Comparison of ENCODE assay signal across 8 mouse cellular contexts in genomic region chr11:69914917-69915430, GRCm38 (mm10). TPM values are rescaled to one million over a fixed set of nuclear protein-coding genes. Genes with fewer than 3 reads are reported as not detected.
DNase-seq lines count a peak whose midpoint lies in the region; ATAC-seq and TF ChIP-seq lines count a peak whose summit lies in the region.
"Had no signal": no experiment of that assay in that cellular context is flagged by ENCODE, and none has a peak within 500 bp of the region (broad histone marks: within the 10 kb centered on the region; RNA-seq: fewer than 3 reads in every experiment).

No protein-coding gene starts in this region.

- TF ChIP-seq CTCF in lung, postnatal 0 days (IDR thresholded peaks at IDR 0.05), result no peak

- no peak for TF ChIP-seq EP300 in lung, postnatal 0 days (IDR thresholded peaks at IDR 0.05)

- H3K27ac ChIP-seq in lung, postnatal 0 days (ENCODE audit: low read length), result peak overlapping the region; percentile 86; the same call in 1 of the 2 replicates
- no peak overlapping the region for H3K27ac ChIP-seq in forebrain, embryonic 11.5 days (ENCODE audit: low read depth, low read length)
- H3K27ac ChIP-seq in limb, embryonic 14.5 days (replicated peaks; ENCODE audit: low read depth, low read length), result no peak overlapping the region
- H3K27ac ChIP-seq in stomach, embryonic 14.5 days (ENCODE audit: low read length), result no peak overlapping the region

- H3K4me2 ChIP-seq in lung, postnatal 0 days (replicated peaks; ENCODE audit: low read depth, low read length), result peak overlapping the region; percentile 98
- H3K4me2 ChIP-seq in forebrain, embryonic 11.5 days (ENCODE audit: low read depth, low read length, severe bottlenecking), result peak overlapping the region; percentile 99
- peak overlapping the region; percentile 90 for H3K4me2 ChIP-seq in limb, embryonic 14.5 days (replicated peaks; ENCODE audit: low read depth, low read length, severe bottlenecking)
- peak overlapping the region; percentile 97 for H3K4me2 ChIP-seq in stomach, embryonic 14.5 days (replicated peaks; ENCODE audit: low read depth, low read length)

- no peak for ATAC-seq in lung, postnatal 0 days
- ATAC-seq in forebrain, embryonic 11.5 days (replicated peaks; ENCODE audit: low FRiP score), result no peak
- ATAC-seq in limb, embryonic 14.5 days (ENCODE audit: low FRiP score, low read depth), result no peak
- ATAC-seq in stomach, embryonic 14.5 days (ENCODE audit: insufficient number of reproducible peaks, insufficient read depth, low FRiP score, low read depth), result no peak
- ATAC-seq in monocyte, adult 5-6 weeks (replicated peaks; ENCODE audit: insufficient number of reproducible peaks, low FRiP score, low TSS enrichment, poor library complexity, severe bottlenecking), result no peak

- peaks cover 49% of the 10 kb centered on the region for H3K36me3 ChIP-seq in lung, postnatal 0 days (ENCODE audit: insufficient read depth, low read length)
- peaks cover 25% of the 10 kb centered on the region for H3K36me3 ChIP-seq in forebrain, embryonic 11.5 days (ENCODE audit: control insufficient read depth, insufficient read depth, low read length)
- H3K36me3 ChIP-seq in limb, embryonic 14.5 days (ENCODE audit: control insufficient read depth, insufficient read depth, low read length), result peaks cover 79% of the 10 kb centered on the region
- peaks cover 66% of the 10 kb centered on the region for H3K36me3 ChIP-seq in stomach, embryonic 14.5 days (ENCODE audit: control insufficient read depth, insufficient read depth, low read length)

- peak overlapping the region; percentile 70; the same call in 1 of the 2 replicates for H3K4me3 ChIP-seq in lung, postnatal 0 days (ENCODE audit: low read depth, low read length)
- peak overlapping the region; percentile 91 for H3K4me3 ChIP-seq in forebrain, embryonic 11.5 days (ENCODE audit: low read depth, low read length)
- peak overlapping the region; percentile 83 for H3K4me3 ChIP-seq in limb, embryonic 14.5 days (replicated peaks; ENCODE audit: low read length)
- peak overlapping the region; percentile 87 for H3K4me3 ChIP-seq in stomach, embryonic 14.5 days (ENCODE audit: low read depth, low read length)

- WGBS in lung, postnatal 0 days, result 25% methylated on average over 9 of the region's 9 CpGs
- 41% methylated on average over 9 of the region's 9 CpGs for WGBS in forebrain, embryonic 11.5 days
- WGBS in limb, embryonic 14.5 days, result 27% methylated on average over 9 of the region's 9 CpGs
- 35% methylated on average over 9 of the region's 9 CpGs for WGBS in stomach, embryonic 14.5 days

- no peak overlapping the region for H3K9ac ChIP-seq in lung, postnatal 0 days (replicated peaks; ENCODE audit: low read depth)
- H3K9ac ChIP-seq in forebrain, embryonic 11.5 days (ENCODE audit: low read length), result peak overlapping the region; percentile 89
- peak overlapping the region; percentile 83; the same call in 1 of the 2 replicates for H3K9ac ChIP-seq in limb, embryonic 14.5 days (ENCODE audit: low read depth, low read length, severe bottlenecking)
- peak overlapping the region; percentile 77; the same call in 1 of the 2 replicates for H3K9ac ChIP-seq in stomach, embryonic 14.5 days (replicated peaks; ENCODE audit: low read depth, low read length)

- no peaks in the 10 kb centered on the region for H3K27me3 ChIP-seq in lung, postnatal 0 days (replicated peaks; ENCODE audit: insufficient read depth, low read length)
- no peaks in the 10 kb centered on the region for H3K27me3 ChIP-seq in forebrain, embryonic 11.5 days (ENCODE audit: control insufficient read depth, insufficient read depth, low read length)
- no peaks in the 10 kb centered on the region for H3K27me3 ChIP-seq in limb, embryonic 14.5 days (ENCODE audit: control insufficient read depth, insufficient read depth, low read length)
- no peaks in the 10 kb centered on the region for H3K27me3 ChIP-seq in stomach, embryonic 14.5 days (ENCODE audit: control insufficient read depth, insufficient read depth, low read length)

- no peak for TF ChIP-seq POLR2A in limb, embryonic 14.5 days (IDR thresholded peaks at IDR 0.05; ENCODE audit: borderline replicate concordance, extremely low read depth, insufficient read depth, insufficient read length)

- no peaks in the 10 kb centered on the region for H3K9me3 ChIP-seq in lung, postnatal 0 days (ENCODE audit: low read length)
- H3K9me3 ChIP-seq in forebrain, embryonic 11.5 days (ENCODE audit: control insufficient read depth, low read length), result no peaks in the 10 kb centered on the region
- H3K9me3 ChIP-seq in limb, embryonic 14.5 days (ENCODE audit: control insufficient read depth, low read length), result no peaks in the 10 kb centered on the region
- no peaks in the 10 kb centered on the region for H3K9me3 ChIP-seq in stomach, embryonic 14.5 days (ENCODE audit: control insufficient read depth, low read depth, low read length)

- DNase-seq in lung, postnatal 0 days (ENCODE audit: low spot score), result no peak
- DNase-seq in lung, postnatal 36 days, result no peak
- DNase-seq in forebrain, embryonic 11.5 days (ENCODE audit: low spot score), result no peak
- no peak for DNase-seq in limb, embryonic 14.5 days (ENCODE audit: low spot score)
- no peak for DNase-seq in layer of hippocampus, adult 9-10 months (ENCODE audit: low spot score)
- DNase-seq: left cerebral cortex, postnatal 4 days had no signal

- peaks cover 16% of the 10 kb centered on the region; the same call in 1 of the 2 replicates for H3K4me1 ChIP-seq in lung, postnatal 0 days (ENCODE audit: insufficient read depth, low read depth, low read length)
- peaks cover 29% of the 10 kb centered on the region for H3K4me1 ChIP-seq in forebrain, embryonic 11.5 days (replicated peaks; ENCODE audit: control insufficient read depth, insufficient read depth, low read length)
- peaks cover 21% of the 10 kb centered on the region for H3K4me1 ChIP-seq in limb, embryonic 14.5 days (ENCODE audit: control insufficient read depth, insufficient read depth, low read length)
- H3K4me1 ChIP-seq in stomach, embryonic 14.5 days (ENCODE audit: control insufficient read depth, insufficient read depth, low read length), result peaks cover 26% of the 10 kb centered on the region

RNA-seq across cellular contexts. Expression of gene Gps2, which starts 1.3 kb away (rescaled TPM):
- polyA plus RNA-seq in lung, postnatal 0 days (2015; fragmentation: Nextera tagmentation; extraction: Ambion mirVana), result 53.0 and 59.1 TPM in 2 replicates
- 99.2 and 106 TPM in 2 replicates for polyA plus RNA-seq in forebrain, embryonic 11.5 days (2014; fragmentation: Nextera tagmentation; extraction: Ambion mirVana)
- polyA plus RNA-seq in limb, embryonic 14.5 days (2012; rRNA removed), result 94.0 and 110 TPM in 2 replicates
- polyA plus RNA-seq in limb, embryonic 14.5 days (2014; fragmentation: Nextera tagmentation; extraction: Ambion mirVana), result 67.3 and 74.4 TPM in 2 replicates
- 71.3 and 80.0 TPM in 2 replicates for polyA plus RNA-seq in stomach, embryonic 14.5 days (2014; fragmentation: Nextera tagmentation; extraction: Ambion mirVana)
- 85.4 to 110 TPM (median 101 TPM) in 3 replicates for total RNA-seq in monocyte, adult 5-6 weeks (2017)

RNA-seq across cellular contexts. Expression of gene Eif5a, which starts 6.8 kb away (rescaled TPM):
- polyA plus RNA-seq in lung, postnatal 0 days (2015; fragmentation: Nextera tagmentation; extraction: Ambion mirVana), result 758 and 815 TPM in 2 replicates
- polyA plus RNA-seq in forebrain, embryonic 11.5 days (2014; fragmentation: Nextera tagmentation; extraction: Ambion mirVana), result 2,045 and 2,063 TPM in 2 replicates
- polyA plus RNA-seq in limb, embryonic 14.5 days (2012; rRNA removed), result 1,009 and 1,079 TPM in 2 replicates
- polyA plus RNA-seq in limb, embryonic 14.5 days (2014; fragmentation: Nextera tagmentation; extraction: Ambion mirVana), result 1,556 and 1,603 TPM in 2 replicates
- polyA plus RNA-seq in stomach, embryonic 14.5 days (2014; fragmentation: Nextera tagmentation; extraction: Ambion mirVana), result 1,510 and 1,553 TPM in 2 replicates
- total RNA-seq in monocyte, adult 5-6 weeks (2017), result 255 to 299 TPM (median 276 TPM) in 3 replicates

RNA-seq across cellular contexts. Expression of gene Neurl4, which starts 14.1 kb away (rescaled TPM):
- 3.8 and 3.9 TPM in 2 replicates for polyA plus RNA-seq in lung, postnatal 0 days (2015; fragmentation: Nextera tagmentation; extraction: Ambion mirVana)
- polyA plus RNA-seq in forebrain, embryonic 11.5 days (2014; fragmentation: Nextera tagmentation; extraction: Ambion mirVana), result 16.4 and 23.0 TPM in 2 replicates
- polyA plus RNA-seq in limb, embryonic 14.5 days (2012; rRNA removed), result 74.3 and 74.6 TPM in 2 replicates
- polyA plus RNA-seq in limb, embryonic 14.5 days (2014; fragmentation: Nextera tagmentation; extraction: Ambion mirVana), result 11.4 and 15.0 TPM in 2 replicates
- 12.6 and 12.7 TPM in 2 replicates for polyA plus RNA-seq in stomach, embryonic 14.5 days (2014; fragmentation: Nextera tagmentation; extraction: Ambion mirVana)
- 16.1 to 57.8 TPM (median 24.6 TPM) in 3 replicates for total RNA-seq in monocyte, adult 5-6 weeks (2017)

RNA-seq across cellular contexts. Expression of gene 2810408A11Rik, which starts 14.2 kb away (rescaled TPM):
- 6.4 and 7.0 TPM in 2 replicates for polyA plus RNA-seq in lung, postnatal 0 days (2015; fragmentation: Nextera tagmentation; extraction: Ambion mirVana)
- 17.2 and 17.6 TPM in 2 replicates for polyA plus RNA-seq in forebrain, embryonic 11.5 days (2014; fragmentation: Nextera tagmentation; extraction: Ambion mirVana)
- polyA plus RNA-seq in limb, embryonic 14.5 days (2012; rRNA removed), result 8.6 and 8.9 TPM in 2 replicates
- polyA plus RNA-seq in limb, embryonic 14.5 days (2014; fragmentation: Nextera tagmentation; extraction: Ambion mirVana), result 8.9 and 12.3 TPM in 2 replicates
- 8.5 and 10.4 TPM in 2 replicates for polyA plus RNA-seq in stomach, embryonic 14.5 days (2014; fragmentation: Nextera tagmentation; extraction: Ambion mirVana)
- 0.87 TPM in 1 of 3 replicates, not detected in the others for total RNA-seq in monocyte, adult 5-6 weeks (2017)

RNA-seq across cellular contexts. Expression of gene Acap1, which starts 19.6 kb away (rescaled TPM):
- polyA plus RNA-seq in lung, postnatal 0 days (2015; fragmentation: Nextera tagmentation; extraction: Ambion mirVana), result 1.5 and 1.7 TPM in 2 replicates
- polyA plus RNA-seq in forebrain, embryonic 11.5 days (2014; fragmentation: Nextera tagmentation; extraction: Ambion mirVana), result 0.52 and 0.75 TPM in 2 replicates
- 2.1 and 2.2 TPM in 2 replicates for polyA plus RNA-seq in limb, embryonic 14.5 days (2012; rRNA removed)
- 2.1 TPM in 2 replicates for polyA plus RNA-seq in limb, embryonic 14.5 days (2014; fragmentation: Nextera tagmentation; extraction: Ambion mirVana)
- polyA plus RNA-seq in stomach, embryonic 14.5 days (2014; fragmentation: Nextera tagmentation; extraction: Ambion mirVana), result 3.5 and 4.0 TPM in 2 replicates
- 83.6 to 201 TPM (median 84.0 TPM) in 3 replicates for total RNA-seq in monocyte, adult 5-6 weeks (2017)
